Mouse (Mus musculus) kidney, embryonic 15.5 days (tissue): ENCODE measurements around the gene Prcc. TPM values are rescaled to one million over a fixed set of nuclear protein-coding genes. Genes with fewer than 3 reads are reported as not detected.
A peak's percentile ranks its signal among the peaks of the same experiment; 100 is the strongest.
"Not testable (repeated sequence)": the region's sequence is repeated elsewhere in the genome, so short reads cannot be mapped to it uniquely, and the experiment has no call there.

Source experiments
- ATAC-seq: fragments of 200-750 bp; cut with Nextera tagmentation; replicated peaks from 2 replicates; pipeline ENCODE4 v1.8.0; 2017; ENCODE audit warnings: moderate TSS enrichment; ENCODE audit not compliant: low FRiP score
- H3K27ac ChIP-seq: fragments of 300-500 bp; sonication (generic); 2 replicates; pipeline ENCODE4 v1.5.1; 2015; ENCODE audit warnings: mild to moderate bottlenecking, inconsistent platforms
- H3K27me3 ChIP-seq: fragments of 300-500 bp; sonication (generic); 2 replicates; pipeline ENCODE4 v1.6.1; 2015; ENCODE audit warnings: inconsistent platforms
- H3K36me3 ChIP-seq: fragments of 300-500 bp; sonication (generic); 2 replicates; pipeline ENCODE4 v1.6.1; 2015; ENCODE audit warnings: inconsistent platforms
- H3K4me1 ChIP-seq: fragments of 300-500 bp; sonication (generic); 2 replicates; pipeline ENCODE4 v1.6.1; 2015; ENCODE audit warnings: inconsistent platforms
- H3K4me2 ChIP-seq: fragments of 300-500 bp; sonication (generic); 2 replicates; pipeline ENCODE4 v1.6.1; 2015; ENCODE audit warnings: moderate library complexity, mild to moderate bottlenecking, inconsistent platforms
- H3K4me3 ChIP-seq: fragments of 300-500 bp; sonication (generic); replicated peaks from 2 replicates; pipeline ENCODE4 v1.5.1; 2015; ENCODE audit warnings: mild to moderate bottlenecking, inconsistent platforms
- H3K9ac ChIP-seq: fragments of 300-500 bp; sonication (generic); 2 replicates; pipeline ENCODE4 v1.6.1; 2015; ENCODE audit warnings: mild to moderate bottlenecking, inconsistent platforms
- H3K9me3 ChIP-seq: fragments of 300-500 bp; sonication (generic); replicated peaks from 2 replicates; pipeline ENCODE4 v1.6.1; 2016; ENCODE audit warnings: inconsistent platforms
- WGBS: fragments of 180-500 bp; shearing (Covaris S2); methylation state at CpG from one replicate; pipeline ENCODE4 v1.1.7; 2015; ENCODE audit warnings: mixed read lengths; 5-methylcytosine and 5-hydroxymethylcytosine counted together
- polyA plus RNA-seq: library from polyadenylated mRNA; unstranded; fragments of >200 nt; fragmentation: Nextera tagmentation; extraction: Ambion mirVana; gene quantifications from 2 replicates; pipeline ENCODE4 v1.2.1, GENCODE M21; 2015

The Prcc gene
- polyA plus RNA-seq, 1 experiment from 2014 or later = 16.1 TPM

- ATAC-seq, H3K9ac ChIP-seq, H3K4me1 ChIP-seq, H3K9me3 ChIP-seq, H3K4me2 ChIP-seq, H3K4me3 ChIP-seq, H3K27ac ChIP-seq, H3K27me3 ChIP-seq: not testable (repeated sequence)
- whole genome bisulfite sequencing = 93% methylated on average over 4 of the region's 4 CpGs
- H3K36me3 ChIP-seq = peaks cover 91% of the 10 kb centered on the region
Observed at GRCm38 (mm10) chr3:87864111-87864510, 21.3 kb downstream of the Prcc start.

GRCm38 (mm10) chr3:87859813-87860212 is 25.6 kb downstream of the Prcc start:
- Histone ChIP-seq H3K4me2 (no peak overlapping the region), H3K36me3 (peaks cover 85% of the 10 kb centered on the region), H3K27ac (no peak overlapping the region), H3K9me3 (no peaks in the 10 kb centered on the region), H3K4me1 (no peaks in the 10 kb centered on the region), H3K27me3 (no peaks in the 10 kb centered on the region), H3K4me3 (no peak overlapping the region), H3K9ac (no peak overlapping the region)
- WGBS = 25% methylated on average over 3 of the region's 3 CpGs
- peak; percentile 40; the same call in 1 of the 2 replicates for ATAC-seq

- Histone ChIP-seq H3K27me3 (no peaks in the 10 kb centered on the region), H3K9me3 (no peaks in the 10 kb centered on the region), H3K4me3 (no peak overlapping the region), H3K36me3 (peaks cover 69% of the 10 kb centered on the region), H3K4me2 (no peak overlapping the region), H3K4me1 (no peaks in the 10 kb centered on the region), H3K27ac (no peak overlapping the region), H3K9ac (no peak overlapping the region)
- ATAC-seq = no peak
- 92% methylated on average over 8 of the region's 8 CpGs for WGBS
Observed at GRCm38 (mm10) chr3:87857666-87858065, 27.7 kb downstream of the Prcc start.

- H3K27me3 ChIP-seq = no peaks in the 10 kb centered on the region
- H3K36me3 ChIP-seq = peaks cover 53% of the 10 kb centered on the region
- ATAC-seq = no peak
- no peaks in the 10 kb centered on the region for H3K4me1 ChIP-seq
- 90% methylated on average over 8 of the region's 8 CpGs for WGBS
- no peaks in the 10 kb centered on the region for H3K9me3 ChIP-seq
- H3K27ac ChIP-seq = no peak overlapping the region
- no peak overlapping the region for H3K4me3 ChIP-seq
- no peak overlapping the region for H3K4me2 ChIP-seq
- no peak overlapping the region for H3K9ac ChIP-seq
Observed at GRCm38 (mm10) chr3:87855936-87856335, 29.5 kb downstream of the Prcc start.

- 49% methylated on average over 7 of the region's 7 CpGs for WGBS
- Histone ChIP-seq H3K27ac (no peak overlapping the region), H3K9ac (no peak overlapping the region), H3K4me1 (no peaks in the 10 kb centered on the region), H3K9me3 (no peaks in the 10 kb centered on the region), H3K27me3 (no peaks in the 10 kb centered on the region), H3K4me3 (no peak overlapping the region), H3K36me3 (peaks cover 43% of the 10 kb centered on the region), H3K4me2 (no peak overlapping the region)
- ATAC-seq = no peak
Observed at GRCm38 (mm10) chr3:87854795-87855568, 30.4 kb downstream of the Prcc start.

GRCm38 (mm10) chr3:87849117-87849516 is 36.3 kb downstream of the Prcc start:
- WGBS = 82% methylated on average over 14 of the region's 14 CpGs
- no peaks in the 10 kb centered on the region for H3K27me3 ChIP-seq
- H3K4me2 ChIP-seq = no peak overlapping the region
- H3K9me3 ChIP-seq = no peaks in the 10 kb centered on the region
- H3K4me1 ChIP-seq = no peaks in the 10 kb centered on the region
- H3K4me3 ChIP-seq = no peak overlapping the region
- ATAC-seq = no peak
- no peaks in the 10 kb centered on the region for H3K36me3 ChIP-seq
- H3K27ac ChIP-seq = no peak overlapping the region
- no peak overlapping the region for H3K9ac ChIP-seq

GRCm38 (mm10) chr3:87847680-87848079 is 37.7 kb downstream of the Prcc start:
- no peak overlapping the region for H3K27ac ChIP-seq
- no peak overlapping the region for H3K4me3 ChIP-seq
- no peaks in the 10 kb centered on the region for H3K9me3 ChIP-seq
- no peak overlapping the region for H3K9ac ChIP-seq
- no peaks in the 10 kb centered on the region for H3K36me3 ChIP-seq
- no peak overlapping the region for H3K4me2 ChIP-seq
- no peak for ATAC-seq
- H3K4me1 ChIP-seq = no peaks in the 10 kb centered on the region
- no peaks in the 10 kb centered on the region for H3K27me3 ChIP-seq
- 77% methylated on average over 5 of the region's 5 CpGs for WGBS

GRCm38 (mm10) chr3:87846650-87847110 is 38.7 kb downstream of the Prcc start, which contains the start of gene Sh2d2a:
Gene Sh2d2a, plus strand, starts transcription at chr3:87846755.
- 70% methylated on average over 7 of the region's 7 CpGs for WGBS
- Histone ChIP-seq H3K27me3 (no peaks in the 10 kb centered on the region), H3K9me3 (no peaks in the 10 kb centered on the region)

GRCm38 (mm10) chr3:87846186-87846585 is 39.2 kb downstream of the Prcc start:
- Histone ChIP-seq H3K4me3 (no peak overlapping the region), H3K27me3 (no peaks in the 10 kb centered on the region), H3K36me3 (no peaks in the 10 kb centered on the region), H3K4me2 (no peak overlapping the region), H3K4me1 (no peaks in the 10 kb centered on the region), H3K9me3 (no peaks in the 10 kb centered on the region), H3K9ac (no peak overlapping the region), H3K27ac (no peak overlapping the region)
- WGBS = 64% methylated on average over 4 of the region's 4 CpGs
- no peak for ATAC-seq

More at GRCm38 (mm10) chr3:87846650-87847110, 38.7 kb downstream of the Prcc start, which contains the start of gene Sh2d2a:
- Histone ChIP-seq H3K4me3 (no peak within 1 kb of the TSS), H3K36me3 (no peaks in the 10 kb centered on the region), H3K27ac (no peak within 1 kb of the TSS), H3K9ac (no peak within 1 kb of the TSS), H3K4me2 (no peak within 1 kb of the TSS), H3K4me1 (no peaks in the 10 kb centered on the region)
- ATAC-seq = no peak

- Histone ChIP-seq H3K9me3 (no peaks in the 10 kb centered on the region), H3K4me1 (no peaks in the 10 kb centered on the region), H3K27ac (no peak overlapping the region), H3K27me3 (no peaks in the 10 kb centered on the region), H3K4me2 (no peak overlapping the region), H3K9ac (no peak overlapping the region), H3K36me3 (no peaks in the 10 kb centered on the region), H3K4me3 (no peak overlapping the region)
- ATAC-seq = no peak
- 83% methylated on average over 4 of the region's 4 CpGs for WGBS
Observed at GRCm38 (mm10) chr3:87844981-87845380, 40.4 kb downstream of the Prcc start.

- no peaks in the 10 kb centered on the region for H3K27me3 ChIP-seq
- H3K4me1 ChIP-seq = no peaks in the 10 kb centered on the region
- ATAC-seq = no peak
- H3K36me3 ChIP-seq = no peaks in the 10 kb centered on the region
- no peak overlapping the region for H3K4me2 ChIP-seq
- no peak overlapping the region for H3K27ac ChIP-seq
- H3K9ac ChIP-seq = no peak overlapping the region
- H3K9me3 ChIP-seq = no peaks in the 10 kb centered on the region
- no peak overlapping the region for H3K4me3 ChIP-seq
Observed at GRCm38 (mm10) chr3:87840858-87841257, 44.5 kb downstream of the Prcc start.

GRCm38 (mm10) chr3:87838622-87839021 is 46.8 kb downstream of the Prcc start:
- Histone ChIP-seq H3K27me3 (no peaks in the 10 kb centered on the region), H3K4me1 (no peaks in the 10 kb centered on the region), H3K4me3 (no peak overlapping the region), H3K27ac (no peak overlapping the region), H3K4me2 (no peak overlapping the region), H3K36me3 (no peaks in the 10 kb centered on the region), H3K9me3 (no peaks in the 10 kb centered on the region), H3K9ac (no peak overlapping the region)
- ATAC-seq = no peak
- 4% methylated on average over 4 of the region's 4 CpGs for WGBS

- Histone ChIP-seq H3K36me3 (no peaks in the 10 kb centered on the region), H3K4me2 (no peak overlapping the region), H3K9me3 (no peaks in the 10 kb centered on the region), H3K9ac (no peak overlapping the region), H3K4me1 (no peaks in the 10 kb centered on the region), H3K27ac (no peak overlapping the region), H3K4me3 (no peak overlapping the region), H3K27me3 (no peaks in the 10 kb centered on the region)
- WGBS = 72% methylated on average over 5 of the region's 5 CpGs
- ATAC-seq = no peak
Observed at GRCm38 (mm10) chr3:87833482-87833881, 51.9 kb downstream of the Prcc start.
